Mouse (Mus musculus): ENCODE measurements at regions not wholly inside any gene's neighbourhood (a gene's known extent, or its start where the extent isn't known, plus 50 kb on each side); places are given as distances from the start of the nearest gene placed in this dataset.

- WGBS, result 55% methylated on average over 1 of the region's 1 CpGs
- TF ChIP-seq EP300 (IDR thresholded peaks at IDR 0.05) (no peak), CTCF (IDR thresholded peaks at IDR 0.05) (no peak)
- no peak overlapping the region for H3K9ac ChIP-seq (replicated peaks; ENCODE audit: low read depth)
Measured at GRCm38 (mm10) chr8:60792518-60792917, 97.7 kb upstream of the Hpf1 start.

DNA sequence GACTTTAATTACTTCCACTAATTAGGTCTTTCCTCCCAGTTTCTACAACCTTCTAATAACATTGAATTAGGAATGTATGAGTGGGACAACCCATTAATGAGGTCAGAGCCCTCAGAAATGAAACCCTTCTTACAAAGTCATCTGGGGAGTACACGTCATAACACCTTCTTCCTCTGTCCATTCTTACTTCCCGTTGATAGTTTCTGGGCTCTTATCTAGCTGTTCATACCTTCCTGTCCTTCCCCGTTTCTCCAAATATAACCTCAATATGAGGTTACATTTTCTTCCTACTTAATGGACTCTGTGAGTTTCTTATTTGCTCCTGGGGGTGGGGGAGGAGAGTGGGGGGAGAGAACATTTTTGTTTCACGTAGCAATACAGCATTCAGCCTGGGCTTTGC is 85.4 kb upstream of the Hpf1 start:
- Histone ChIP-seq H3K9me3 (ENCODE audit: low read length) (no peaks in the 10 kb centered on the region), H3K27ac (ENCODE audit: low read length) (no peak overlapping the region), H3K4me2 (replicated peaks; ENCODE audit: low read depth, low read length) (no peak overlapping the region), H3K36me3 (ENCODE audit: insufficient read depth, low read length) (no peaks in the 10 kb centered on the region), H3K9ac (replicated peaks; ENCODE audit: low read depth) (no peak overlapping the region), H3K4me1 (ENCODE audit: insufficient read depth, low read depth, low read length) (no peaks in the 10 kb centered on the region), H3K27me3 (replicated peaks; ENCODE audit: insufficient read depth, low read length) (no peaks in the 10 kb centered on the region), H3K4me3 (ENCODE audit: low read depth, low read length) (no peak overlapping the region)
- no peak for DNase-seq (ENCODE audit: low spot score)
- TF ChIP-seq CTCF (IDR thresholded peaks at IDR 0.05), result no peak
- TF ChIP-seq EP300 (IDR thresholded peaks at IDR 0.05), result no peak
- no peak for ATAC-seq
- WGBS, result 44% methylated on average over 4 of the region's 4 CpGs

More at GRCm38 (mm10) chr8:60792518-60792917, 97.7 kb upstream of the Hpf1 start:
- no peak overlapping the region for H3K27ac ChIP-seq (ENCODE audit: low read length)
- no peaks in the 10 kb centered on the region for H3K4me1 ChIP-seq (ENCODE audit: insufficient read depth, low read depth, low read length)
- H3K4me3 ChIP-seq (ENCODE audit: low read depth, low read length), result no peak overlapping the region
- DNase-seq (ENCODE audit: low spot score), result no peak
- no peaks in the 10 kb centered on the region for H3K9me3 ChIP-seq (ENCODE audit: low read length)
- no peak overlapping the region for H3K4me2 ChIP-seq (replicated peaks; ENCODE audit: low read depth, low read length)
- no peaks in the 10 kb centered on the region for H3K36me3 ChIP-seq (ENCODE audit: insufficient read depth, low read length)
- H3K27me3 ChIP-seq (replicated peaks; ENCODE audit: insufficient read depth, low read length), result no peaks in the 10 kb centered on the region
- no peak for ATAC-seq

DNA sequence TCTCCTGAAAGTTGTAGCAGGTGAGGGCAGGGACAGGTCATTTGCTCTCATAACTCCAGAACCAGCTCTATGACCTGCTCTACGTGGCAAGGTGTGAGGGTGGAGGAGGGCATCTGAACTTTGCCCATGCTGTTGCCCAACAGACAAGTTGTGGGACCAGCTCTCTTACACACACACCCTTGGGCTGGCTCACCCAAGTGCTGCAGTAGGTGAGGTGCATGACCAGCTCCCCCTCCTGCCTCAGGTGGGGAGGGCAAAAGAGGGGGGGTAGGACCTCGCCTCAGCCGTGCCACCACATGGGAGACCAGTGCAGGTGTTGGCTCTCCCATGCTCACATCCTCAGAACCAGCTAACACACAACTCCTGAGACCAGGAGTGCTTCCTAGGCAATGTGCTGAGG is 83.4 kb upstream of the Hpf1 start:
- H3K4me3 ChIP-seq (ENCODE audit: low read depth, low read length), result no peak overlapping the region
- H3K27me3 ChIP-seq (replicated peaks; ENCODE audit: insufficient read depth, low read length), result no peaks in the 10 kb centered on the region
- 69% methylated on average over 3 of the region's 3 CpGs for WGBS
- no peaks in the 10 kb centered on the region for H3K36me3 ChIP-seq (ENCODE audit: insufficient read depth, low read length)
- ATAC-seq, result no peak
- H3K9ac ChIP-seq (replicated peaks; ENCODE audit: low read depth), result no peak overlapping the region
- no peaks in the 10 kb centered on the region for H3K9me3 ChIP-seq (ENCODE audit: low read length)
- no peak overlapping the region for H3K27ac ChIP-seq (ENCODE audit: low read length)
- H3K4me2 ChIP-seq (replicated peaks; ENCODE audit: low read depth, low read length), result no peak overlapping the region
- H3K4me1 ChIP-seq (ENCODE audit: insufficient read depth, low read depth, low read length), result no peaks in the 10 kb centered on the region
- TF ChIP-seq CTCF (IDR thresholded peaks at IDR 0.05), result no peak
- no peak for TF ChIP-seq EP300 (IDR thresholded peaks at IDR 0.05)
- DNase-seq (ENCODE audit: low spot score), result no peak

DNA sequence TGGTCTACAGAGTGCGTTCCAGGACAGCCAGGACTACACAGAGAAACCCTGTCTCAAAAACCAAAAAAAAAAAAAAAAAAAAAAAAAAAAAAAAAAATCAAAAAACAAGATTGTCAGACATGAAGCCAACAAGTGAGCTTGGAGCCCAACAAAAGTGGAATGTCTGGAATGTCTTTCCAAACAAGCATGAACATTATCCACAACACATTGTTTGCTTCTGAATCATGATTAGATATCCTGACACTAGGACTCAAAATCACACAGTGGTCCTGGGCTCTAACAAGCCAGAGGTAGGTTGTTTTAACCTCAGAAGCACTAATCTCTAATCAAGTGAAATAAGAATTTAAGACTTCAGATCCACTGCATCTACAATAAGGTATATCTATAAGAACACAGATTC is 80.4 kb upstream of the Hpf1 start:
- ATAC-seq (no peak), DNase-seq (ENCODE audit: low spot score) (no peak)
- H3K4me3 ChIP-seq (ENCODE audit: low read depth, low read length), result no peak overlapping the region
- H3K9me3 ChIP-seq (ENCODE audit: low read length), result no peaks in the 10 kb centered on the region
- no peak overlapping the region for H3K27ac ChIP-seq (ENCODE audit: low read length)
- H3K4me2 ChIP-seq (replicated peaks; ENCODE audit: low read depth, low read length), result no peak overlapping the region
- WGBS, result 80% methylated on average over 1 of the region's 1 CpGs
- H3K4me1 ChIP-seq (ENCODE audit: insufficient read depth, low read depth, low read length), result no peaks in the 10 kb centered on the region
- H3K36me3 ChIP-seq (ENCODE audit: insufficient read depth, low read length), result no peaks in the 10 kb centered on the region
- H3K27me3 ChIP-seq (replicated peaks; ENCODE audit: insufficient read depth, low read length), result no peaks in the 10 kb centered on the region
- TF ChIP-seq EP300 (IDR thresholded peaks at IDR 0.05) (no peak), CTCF (IDR thresholded peaks at IDR 0.05) (no peak)
- no peak overlapping the region for H3K9ac ChIP-seq (replicated peaks; ENCODE audit: low read depth)

DNA sequence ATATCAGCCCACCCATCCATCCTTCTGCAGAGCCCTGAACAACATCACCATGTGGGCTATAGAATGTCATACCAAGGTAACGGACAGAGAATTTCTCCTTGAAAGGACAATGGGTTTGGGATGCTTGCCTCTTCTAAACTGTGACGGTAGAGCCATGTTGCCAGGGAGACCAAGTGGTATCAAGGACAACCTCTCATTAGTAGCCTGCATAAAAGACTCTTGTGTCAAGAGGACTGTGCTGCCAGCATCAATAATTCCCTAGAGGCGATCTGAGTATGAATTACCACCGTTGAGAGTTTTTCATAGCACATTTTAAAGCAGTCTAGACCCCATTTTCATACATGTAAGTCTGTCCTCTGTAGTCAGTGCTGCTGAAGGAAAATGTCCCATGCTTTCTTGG is 79.3 kb upstream of the Hpf1 start:
- no peak for TF ChIP-seq EP300 (IDR thresholded peaks at IDR 0.05)
- TF ChIP-seq CTCF (IDR thresholded peaks at IDR 0.05), result no peak
- H3K9ac ChIP-seq (replicated peaks; ENCODE audit: low read depth), result no peak overlapping the region
- 70% methylated on average over 4 of the region's 4 CpGs for WGBS
- H3K27ac ChIP-seq (ENCODE audit: low read length), result no peak overlapping the region
- H3K4me2 ChIP-seq (replicated peaks; ENCODE audit: low read depth, low read length), result no peak overlapping the region
- DNase-seq (ENCODE audit: low spot score), result no peak
- no peaks in the 10 kb centered on the region for H3K27me3 ChIP-seq (replicated peaks; ENCODE audit: insufficient read depth, low read length)
- H3K4me3 ChIP-seq (ENCODE audit: low read depth, low read length), result no peak overlapping the region
- H3K4me1 ChIP-seq (ENCODE audit: insufficient read depth, low read depth, low read length), result no peaks in the 10 kb centered on the region
- H3K36me3 ChIP-seq (ENCODE audit: insufficient read depth, low read length), result no peaks in the 10 kb centered on the region
- ATAC-seq, result no peak
- H3K9me3 ChIP-seq (ENCODE audit: low read length), result no peaks in the 10 kb centered on the region

GRCm38 (mm10) chr8:60825676-60826442 is 64.4 kb upstream of the Hpf1 start:
- Histone ChIP-seq H3K4me3 (ENCODE audit: low read depth, low read length) (no peak overlapping the region), H3K27ac (ENCODE audit: low read length) (no peak overlapping the region), H3K9ac (replicated peaks; ENCODE audit: low read depth) (no peak overlapping the region), H3K36me3 (ENCODE audit: insufficient read depth, low read length) (no peaks in the 10 kb centered on the region), H3K27me3 (replicated peaks; ENCODE audit: insufficient read depth, low read length) (no peaks in the 10 kb centered on the region), H3K9me3 (ENCODE audit: low read length) (no peaks in the 10 kb centered on the region), H3K4me2 (replicated peaks; ENCODE audit: low read depth, low read length) (no peak overlapping the region), H3K4me1 (ENCODE audit: insufficient read depth, low read depth, low read length) (no peaks in the 10 kb centered on the region)
- 69% methylated on average over 11 of the region's 11 CpGs for WGBS
- ATAC-seq, result no peak
- no peak for DNase-seq (ENCODE audit: low spot score)
- TF ChIP-seq EP300 (IDR thresholded peaks at IDR 0.05), result no peak
- no peak for TF ChIP-seq CTCF (IDR thresholded peaks at IDR 0.05)
